Mouse (Mus musculus): ENCODE data around the gene Crybb3.
"Not testable (repeated sequence)": the region's sequence is repeated elsewhere in the genome, so short reads cannot be mapped to it uniquely, and the experiment has no call there.

The Crybb3 gene

DNA sequence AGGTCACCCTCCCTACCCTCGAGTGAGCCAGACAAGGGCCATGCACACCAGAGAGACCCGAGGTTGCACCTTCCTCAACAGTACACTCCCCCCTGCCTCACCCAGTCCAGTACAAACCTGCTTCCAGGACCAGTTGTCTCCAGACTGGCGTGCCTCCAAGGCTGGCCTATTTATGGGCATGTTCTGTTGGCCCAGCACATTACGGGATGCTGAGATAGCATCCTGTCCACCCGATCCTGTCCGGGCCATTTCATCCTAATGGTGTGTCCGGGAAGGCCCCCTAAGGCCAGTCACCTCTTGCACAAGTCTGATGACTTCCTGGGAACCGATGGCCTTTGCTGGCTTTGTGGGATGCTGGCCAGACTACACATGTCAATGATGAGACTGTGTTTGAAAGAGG lies at the start of gene Crybb3:
Crybb3 (minus strand) TSS at position 146 of the 400 bp plus-strand sequence.
- in situ Hi-C loops (cut with MboI; ENCODE audit: low sequenced_read_pairs): no loop called here

DNA sequence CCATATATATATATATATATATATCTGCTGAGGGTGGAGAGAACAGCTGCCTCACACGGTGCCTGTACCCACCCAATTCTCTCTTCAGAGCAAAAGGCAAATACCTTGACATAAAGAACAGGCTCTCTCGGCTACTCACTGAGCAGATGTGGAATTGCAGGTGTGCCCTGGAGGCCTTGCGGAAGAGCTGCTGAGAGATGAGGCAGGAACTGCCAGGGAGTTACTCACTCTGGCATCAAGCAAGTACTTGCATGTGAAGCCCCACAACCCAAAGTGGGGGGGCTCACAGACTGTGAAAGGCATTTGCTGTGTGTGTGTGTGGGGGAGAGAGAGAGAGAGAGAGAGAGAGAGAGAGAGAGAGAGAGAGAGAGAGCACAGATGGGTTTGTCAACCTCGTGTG lies 47.0 kb upstream of the Crybb3 start:
- in situ Hi-C loops (cut with MboI; ENCODE audit: low sequenced_read_pairs): no loop called here

DNA sequence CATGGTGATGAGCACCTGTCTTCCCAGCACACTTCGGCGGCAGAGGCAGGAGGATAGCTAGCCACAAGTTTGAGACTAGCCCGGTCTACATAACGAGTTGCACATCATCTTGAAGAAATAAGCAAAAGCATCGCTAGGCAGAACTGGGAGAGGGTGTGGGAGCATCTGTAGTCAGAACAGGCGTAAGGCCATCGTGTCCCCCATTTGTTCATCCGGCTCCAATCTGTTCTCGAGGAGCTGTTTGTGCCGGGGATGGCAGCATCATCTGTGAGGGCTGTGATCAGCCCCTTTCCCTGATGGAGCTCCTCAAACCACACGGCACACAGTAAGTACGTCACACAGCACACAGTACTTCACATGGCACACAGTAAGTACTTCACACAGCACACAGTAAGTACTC lies 45.1 kb upstream of the Crybb3 start:
- in situ Hi-C loops (cut with MboI; ENCODE audit: low sequenced_read_pairs): no loop called here

DNA sequence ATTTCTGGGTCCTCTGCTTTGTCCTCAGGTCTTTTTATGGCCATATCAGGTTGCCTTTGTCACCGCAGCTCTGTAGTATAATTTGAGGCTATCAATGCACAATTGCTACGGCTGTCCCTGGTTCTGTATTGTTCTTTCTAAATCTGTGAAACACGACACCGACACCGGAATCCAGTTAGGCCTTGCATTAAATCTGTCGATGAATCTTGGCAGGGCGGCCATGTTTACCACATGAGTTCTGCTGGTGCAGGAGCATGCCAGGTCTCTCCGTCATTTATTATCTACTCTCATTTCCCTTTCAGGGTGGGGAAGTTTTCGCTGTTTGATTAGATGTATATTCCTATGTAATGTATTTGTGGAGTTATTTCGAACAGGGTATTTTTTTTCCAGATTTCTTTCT lies 42.3 kb upstream of the Crybb3 start:
- in situ Hi-C loops (cut with MboI; ENCODE audit: low sequenced_read_pairs): no loop called here

DNA sequence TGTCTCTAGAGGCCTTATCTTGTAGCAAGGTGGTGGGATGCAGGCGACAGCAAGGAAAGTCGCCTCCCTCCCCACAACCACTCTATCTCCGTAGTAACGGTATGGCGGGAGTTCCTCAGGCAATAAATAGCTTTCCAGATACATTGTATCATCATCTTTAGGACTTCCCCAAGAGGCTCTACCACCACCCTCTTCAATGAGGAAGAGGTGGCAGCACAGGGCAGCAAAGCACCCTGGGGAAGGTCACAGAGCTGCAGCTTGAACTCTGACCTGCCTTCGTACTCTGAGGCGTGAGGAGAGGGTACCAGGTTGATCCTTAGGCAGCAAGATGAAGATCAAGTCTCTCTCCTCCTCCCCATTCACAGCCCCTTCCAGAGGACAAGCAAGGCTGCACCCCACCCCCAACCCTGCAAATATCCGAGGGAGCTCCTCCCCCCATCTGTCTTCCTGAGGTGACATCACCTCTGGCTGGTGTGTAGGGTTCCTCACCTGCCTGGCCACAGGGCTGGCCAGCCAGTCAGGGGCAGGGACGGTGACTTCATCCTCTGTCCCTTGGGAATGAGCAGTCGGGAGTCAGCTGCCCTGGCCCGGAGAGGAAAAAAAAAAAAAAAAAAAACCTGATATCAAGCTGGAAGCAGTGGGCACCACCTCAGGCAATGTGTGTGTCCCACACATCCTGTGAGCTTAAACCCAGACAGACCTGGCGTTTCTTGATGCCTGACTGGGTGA lies 41.1 kb upstream of the Crybb3 start:
- in situ Hi-C loops (cut with MboI; ENCODE audit: low sequenced_read_pairs): no loop called here

DNA sequence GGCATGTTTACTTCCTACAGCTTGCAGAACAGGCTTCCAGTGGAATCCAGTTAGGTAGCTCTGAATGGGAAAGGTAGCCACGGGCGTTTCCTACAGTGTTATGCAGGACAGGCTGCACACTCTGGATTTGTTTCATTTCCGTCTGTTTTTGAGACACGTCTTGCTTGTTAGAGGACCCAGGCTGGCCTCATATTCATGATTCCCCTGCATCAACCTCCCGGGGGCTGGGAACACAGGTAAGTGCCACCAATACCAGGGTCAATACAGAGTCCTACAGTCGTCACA lies 40.1 kb upstream of the Crybb3 start:
- in situ Hi-C loops (cut with MboI; ENCODE audit: low sequenced_read_pairs): no loop called here

DNA sequence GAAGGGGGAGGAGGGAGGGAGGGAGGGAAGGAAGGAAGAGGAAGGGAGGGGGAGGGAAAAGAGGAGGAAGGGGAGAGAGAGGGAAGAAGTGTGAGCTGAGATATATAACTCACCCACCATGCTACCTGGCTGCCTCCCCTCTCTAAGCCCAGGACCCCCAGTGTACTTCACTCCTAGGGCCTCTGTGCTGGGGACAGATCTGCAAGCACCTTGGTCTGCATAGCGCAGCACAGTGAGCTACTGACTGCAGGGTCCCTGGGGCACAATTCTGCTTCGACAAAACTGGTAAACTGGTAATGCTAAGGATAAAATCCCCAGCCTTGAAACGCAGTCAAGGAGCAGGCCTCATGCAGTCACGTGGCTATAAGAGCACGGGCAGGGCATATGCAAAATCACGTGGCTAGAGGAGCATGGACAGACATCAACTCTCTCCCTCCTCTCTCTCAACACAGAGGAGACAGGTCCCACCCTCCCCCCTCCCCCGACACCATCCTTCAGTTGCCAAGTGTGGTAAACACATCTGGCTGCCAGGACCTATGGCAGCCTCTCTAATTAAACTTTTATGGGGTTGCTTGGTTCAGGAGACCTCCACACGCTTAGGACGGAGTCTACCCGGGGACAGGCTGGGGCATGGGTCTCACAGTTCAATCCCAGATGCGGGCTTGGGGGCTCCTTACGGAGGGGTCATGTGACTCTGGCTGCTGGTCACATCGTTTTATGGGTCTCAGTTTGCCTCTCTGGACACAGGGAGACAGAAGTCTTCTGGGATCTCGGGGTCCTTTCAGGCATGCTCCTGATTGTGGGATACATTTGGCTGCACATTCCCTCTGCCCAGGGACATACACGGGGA lies 39.6 kb upstream of the Crybb3 start:
- in situ Hi-C loops (cut with MboI; ENCODE audit: low sequenced_read_pairs): no loop called here

DNA sequence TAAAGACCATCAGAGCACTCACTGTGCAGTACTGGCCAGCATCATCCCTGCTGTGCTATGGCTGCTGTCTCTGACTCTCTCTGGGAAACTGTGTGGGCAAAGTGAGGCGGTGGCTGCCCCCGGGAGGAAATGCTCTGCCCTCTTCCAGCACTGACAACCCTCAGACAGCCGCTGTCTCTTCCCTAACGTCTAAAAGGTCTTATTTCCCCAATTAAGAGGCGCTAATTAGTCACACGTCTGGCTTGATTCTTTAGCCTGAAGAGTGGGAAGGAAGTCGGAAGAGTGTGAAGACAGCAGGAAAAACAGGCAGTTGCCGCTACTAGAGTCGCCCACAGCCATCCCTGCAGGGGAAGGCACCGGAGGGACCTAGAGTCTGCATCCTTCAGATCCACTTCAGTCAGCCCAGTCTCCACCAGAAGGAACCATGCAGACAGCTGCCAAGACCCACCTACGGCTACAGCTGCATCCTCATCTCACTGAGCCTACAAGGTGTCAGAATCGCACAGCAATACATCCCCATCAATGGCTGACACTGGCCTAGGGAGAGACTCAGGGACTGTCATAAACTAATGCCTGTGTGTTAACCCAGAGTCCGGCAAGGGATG lies 38.6 kb upstream of the Crybb3 start:
- in situ Hi-C loops (cut with MboI; ENCODE audit: low sequenced_read_pairs): no loop called here

DNA sequence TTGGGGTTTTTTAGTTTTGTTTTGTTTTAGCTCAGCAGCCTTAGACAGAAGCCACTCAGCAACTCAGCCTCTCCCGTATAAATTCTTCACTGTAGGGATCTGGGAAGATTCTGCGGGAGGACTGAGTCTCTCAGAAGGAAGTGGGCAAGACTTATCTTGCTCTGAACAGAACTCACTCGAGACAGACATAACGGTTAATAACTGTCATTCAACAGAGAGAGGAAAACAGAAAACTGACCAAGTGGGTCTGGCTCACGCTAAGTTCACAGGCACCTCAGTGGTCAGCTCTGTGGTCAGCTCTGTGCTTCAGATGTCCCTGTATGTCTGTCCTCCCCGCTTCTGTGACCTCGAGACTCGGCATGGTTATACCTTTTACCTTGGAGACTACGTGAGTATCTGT lies 37.9 kb upstream of the Crybb3 start:
- in situ Hi-C loops (cut with MboI; ENCODE audit: low sequenced_read_pairs): no loop called here

DNA sequence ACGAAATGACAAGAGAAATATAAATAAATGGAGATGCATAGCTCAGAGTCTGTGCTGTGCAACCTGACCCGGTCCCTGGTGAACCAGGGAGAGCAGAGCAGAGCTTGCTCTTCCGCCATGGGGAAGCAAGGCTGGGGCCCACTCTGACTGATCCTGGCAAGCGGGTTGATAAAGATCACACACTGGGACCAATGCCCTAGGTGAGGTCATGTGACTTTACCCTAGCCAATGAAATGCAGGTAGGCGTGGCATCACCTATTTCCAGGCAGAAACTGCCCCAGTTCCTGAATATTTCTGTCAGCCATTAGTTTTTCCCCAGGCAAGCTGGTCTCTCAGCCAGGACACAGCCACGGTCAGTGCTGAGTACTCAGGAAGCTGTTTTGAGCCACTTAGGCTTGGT lies 37.3 kb upstream of the Crybb3 start:
- in situ Hi-C loops (cut with MboI; ENCODE audit: low sequenced_read_pairs): no loop called here

DNA sequence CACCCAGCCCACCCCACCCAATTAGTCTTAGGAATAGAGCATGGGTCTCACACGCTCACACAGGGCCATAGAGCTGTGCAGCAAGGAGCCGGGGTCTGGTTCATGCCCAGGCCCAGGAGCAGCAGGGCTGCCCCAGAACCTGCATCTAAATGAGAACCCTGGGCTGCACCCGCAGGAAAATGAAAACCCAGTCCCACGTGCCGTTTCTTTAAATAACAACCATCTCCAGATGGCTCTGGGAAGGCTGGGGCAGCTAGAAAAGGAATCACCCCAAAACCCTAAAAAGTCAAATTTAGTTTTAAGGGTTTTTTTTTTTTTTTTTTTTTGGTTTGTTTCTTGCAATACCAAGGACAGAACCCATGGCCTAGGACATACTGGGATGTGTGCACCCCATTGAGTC lies 36.0 kb upstream of the Crybb3 start:
- in situ Hi-C loops (cut with MboI; ENCODE audit: low sequenced_read_pairs): no loop called here

DNA sequence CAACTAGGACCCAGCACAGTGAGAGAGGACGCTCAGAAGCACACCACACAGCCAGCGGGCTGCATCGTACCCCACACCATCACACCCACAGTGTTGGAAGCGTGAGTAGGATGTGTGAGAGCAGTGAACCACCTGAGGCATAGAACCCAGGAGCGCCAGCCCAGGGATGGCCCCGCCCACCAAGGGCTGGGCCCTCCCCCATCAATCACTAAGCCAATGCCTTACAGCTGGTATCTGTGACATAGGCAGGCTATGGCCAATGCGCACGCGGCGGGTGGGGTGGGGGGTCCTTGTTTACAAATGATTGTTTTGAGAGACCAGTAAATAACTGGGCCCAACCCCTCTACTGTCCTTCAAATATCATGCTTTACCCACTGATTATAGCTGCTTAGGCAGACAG lies 34.5 kb upstream of the Crybb3 start:
- in situ Hi-C loops (cut with MboI; ENCODE audit: low sequenced_read_pairs): no loop called here

DNA sequence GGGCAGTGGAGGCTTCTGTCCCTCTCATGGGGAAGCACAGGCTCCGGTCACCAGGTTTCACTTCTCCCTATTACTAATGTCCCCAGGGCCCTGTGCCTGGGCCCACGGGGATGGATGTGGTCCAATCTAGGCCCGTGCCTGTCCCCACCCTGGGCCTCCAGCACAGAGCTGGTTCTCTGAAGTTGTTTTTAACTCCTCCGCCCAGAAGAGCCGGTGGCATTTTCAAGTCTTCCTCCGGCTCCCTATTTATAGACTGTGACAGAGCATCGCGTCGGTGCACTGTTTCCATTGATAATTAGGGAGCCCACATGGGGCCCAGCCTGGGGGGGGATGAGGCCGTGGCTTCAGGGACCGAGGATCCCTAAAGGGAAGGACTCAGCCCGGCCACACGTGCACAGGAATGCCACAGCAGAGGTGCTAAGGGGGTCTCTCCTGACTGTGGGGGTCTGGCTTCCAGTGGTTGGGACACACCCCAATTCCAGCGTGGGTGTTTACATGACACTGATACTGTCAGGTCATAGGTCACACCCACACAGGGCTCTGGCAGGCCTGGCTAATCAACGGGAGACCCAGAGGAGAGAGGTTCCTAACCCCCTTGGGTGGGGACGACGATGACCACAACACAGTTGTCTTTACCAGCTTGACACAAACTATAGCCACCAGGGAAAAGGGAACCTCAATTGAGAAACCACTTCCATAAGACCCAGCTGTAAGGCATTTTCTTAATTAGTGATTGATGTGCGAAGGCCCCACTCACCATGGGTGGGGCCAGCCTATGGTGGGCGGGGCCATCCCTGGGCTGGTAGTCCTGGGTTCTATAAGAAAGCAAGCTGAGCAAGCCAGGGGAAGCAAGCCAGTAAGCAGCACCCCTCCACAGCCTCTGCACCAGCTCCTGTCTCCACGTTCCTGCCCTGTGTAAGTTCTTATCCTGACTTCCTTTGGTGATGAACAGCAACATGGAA lies 33.2 kb upstream of the Crybb3 start:
- in situ Hi-C loops (cut with MboI; ENCODE audit: low sequenced_read_pairs): no loop called here

DNA sequence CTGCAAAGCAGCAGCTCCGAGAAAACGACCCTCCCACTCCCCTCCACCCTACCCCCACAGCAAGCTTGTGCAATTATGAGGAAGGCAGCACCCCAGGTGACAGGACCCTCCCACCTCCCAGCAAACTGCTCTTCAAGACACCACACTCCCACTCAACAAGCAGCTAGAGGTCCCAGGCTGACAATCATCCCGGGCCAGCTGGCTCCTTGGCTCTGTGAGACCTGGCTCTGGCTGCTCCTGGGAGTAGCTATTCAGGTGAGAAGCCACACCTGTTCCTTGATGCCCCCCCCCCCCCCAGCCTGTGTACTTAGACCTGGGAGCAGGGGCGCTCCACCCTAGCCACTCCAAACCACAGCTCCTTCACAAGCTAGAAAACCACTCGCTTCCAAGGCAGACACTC lies 31.7 kb upstream of the Crybb3 start:
- in situ Hi-C loops (cut with MboI; ENCODE audit: low sequenced_read_pairs): no loop called here

DNA sequence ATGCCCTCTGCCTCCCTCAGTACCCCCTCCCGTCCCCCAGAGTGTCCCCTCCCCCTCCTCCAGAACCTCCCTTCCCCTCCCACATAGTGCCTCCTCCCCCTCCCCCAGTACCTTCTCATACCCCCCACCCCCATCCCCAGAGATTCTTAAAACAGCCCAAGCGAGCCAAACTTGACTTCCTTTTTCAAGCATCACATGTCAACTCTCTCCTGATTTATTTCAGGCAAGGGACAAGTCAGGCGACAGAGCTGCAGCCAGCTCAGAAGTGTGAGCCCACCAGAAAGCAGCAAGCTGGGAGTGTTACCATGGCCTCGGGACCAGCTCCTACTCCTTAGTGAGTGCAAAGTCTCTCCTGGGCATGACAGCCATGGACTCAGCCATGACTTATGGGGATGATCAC lies 30.0 kb upstream of the Crybb3 start:
- in situ Hi-C loops (cut with MboI; ENCODE audit: low sequenced_read_pairs): no loop called here

DNA sequence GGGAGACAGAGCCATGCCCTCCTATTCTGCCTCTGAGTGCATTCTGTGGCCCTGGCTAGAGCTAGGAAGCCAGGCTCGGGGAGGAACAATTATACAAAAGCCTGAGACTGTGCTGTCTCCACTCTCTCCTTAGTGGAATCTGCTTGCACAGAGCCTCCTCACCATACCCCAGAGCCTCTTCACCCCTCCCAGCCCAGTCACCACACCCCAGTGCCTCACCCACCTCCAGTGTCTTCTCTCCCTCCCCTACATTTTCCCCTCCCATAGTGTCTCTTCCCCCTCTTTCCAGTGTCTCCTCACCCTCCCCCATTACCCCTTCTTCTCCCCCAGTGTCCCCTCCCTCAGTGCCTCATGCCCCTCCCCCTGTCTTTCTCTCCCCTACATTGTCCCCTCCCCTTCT lies 29.5 kb upstream of the Crybb3 start:
- in situ Hi-C loops (cut with MboI; ENCODE audit: low sequenced_read_pairs): no loop called here

DNA sequence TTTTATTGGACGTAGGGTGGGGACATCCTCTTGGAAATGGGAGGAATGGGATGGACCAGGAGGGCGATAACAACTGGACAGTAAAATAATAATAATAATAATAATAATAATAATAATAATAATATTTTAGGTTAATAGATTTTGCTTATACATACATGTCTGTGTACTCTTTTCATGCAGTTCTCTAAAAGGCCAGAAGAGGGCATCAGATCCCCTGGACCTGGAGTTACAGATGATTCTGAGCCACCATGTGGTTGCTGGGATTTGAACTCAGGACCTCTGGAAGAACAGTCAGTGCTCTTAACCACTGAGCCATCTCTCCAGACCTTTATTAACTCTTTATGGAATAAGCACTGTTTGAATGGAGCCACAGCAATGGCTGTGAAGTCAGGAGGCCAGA lies 28.3 kb upstream of the Crybb3 start:
- in situ Hi-C loops (cut with MboI; ENCODE audit: low sequenced_read_pairs): not testable (repeated sequence)

DNA sequence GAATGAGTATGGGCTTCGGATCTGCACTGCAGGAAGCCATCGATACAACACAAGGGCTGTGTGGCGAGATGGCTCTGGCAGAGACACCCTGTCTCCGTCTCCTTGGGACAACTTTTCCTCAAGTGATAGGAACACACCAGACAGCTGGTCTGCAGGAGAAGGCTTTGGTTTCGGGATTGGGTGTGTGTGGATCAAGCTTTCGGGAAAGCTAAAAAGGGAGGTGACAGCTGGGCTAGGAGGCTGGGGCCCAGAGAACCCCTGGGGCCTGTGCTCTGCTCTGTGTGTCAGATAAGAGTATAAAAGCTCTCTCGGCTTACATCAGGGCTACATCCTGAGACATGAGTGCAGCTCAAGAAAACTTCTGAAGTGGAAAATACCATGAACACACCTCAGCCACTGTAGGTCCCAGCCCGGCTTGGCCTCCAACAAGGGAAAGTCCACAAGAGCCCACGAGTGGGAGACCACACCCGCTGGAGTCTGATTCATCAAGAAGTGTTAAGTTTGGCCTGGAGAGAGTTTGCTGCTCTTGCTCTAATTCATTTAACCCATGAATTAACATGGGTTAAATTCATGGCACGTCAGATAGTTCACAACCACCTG lies 26.9 kb upstream of the Crybb3 start:
- in situ Hi-C loops (cut with MboI; ENCODE audit: low sequenced_read_pairs): no loop called here

DNA sequence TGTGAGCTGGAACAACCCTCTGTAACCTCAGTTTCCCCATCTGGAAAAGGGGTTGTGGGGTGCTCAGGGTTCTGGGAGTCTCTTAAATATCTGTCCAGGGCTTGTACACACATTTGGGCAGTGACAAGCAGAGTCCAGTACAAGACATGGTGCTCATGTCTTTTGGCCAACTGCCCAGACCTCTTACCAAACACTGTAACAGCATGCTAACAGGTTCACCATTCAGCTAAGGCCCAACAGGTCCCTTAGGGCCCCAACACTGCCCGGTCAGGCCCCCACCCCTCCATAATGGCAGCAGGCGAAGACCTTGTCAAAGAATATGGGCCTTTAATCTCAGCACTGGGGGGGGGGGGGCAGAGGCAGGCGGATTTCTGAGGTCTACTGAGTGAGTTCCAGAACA lies 26.3 kb upstream of the Crybb3 start:
- in situ Hi-C loops (cut with MboI; ENCODE audit: low sequenced_read_pairs): no loop called here

DNA sequence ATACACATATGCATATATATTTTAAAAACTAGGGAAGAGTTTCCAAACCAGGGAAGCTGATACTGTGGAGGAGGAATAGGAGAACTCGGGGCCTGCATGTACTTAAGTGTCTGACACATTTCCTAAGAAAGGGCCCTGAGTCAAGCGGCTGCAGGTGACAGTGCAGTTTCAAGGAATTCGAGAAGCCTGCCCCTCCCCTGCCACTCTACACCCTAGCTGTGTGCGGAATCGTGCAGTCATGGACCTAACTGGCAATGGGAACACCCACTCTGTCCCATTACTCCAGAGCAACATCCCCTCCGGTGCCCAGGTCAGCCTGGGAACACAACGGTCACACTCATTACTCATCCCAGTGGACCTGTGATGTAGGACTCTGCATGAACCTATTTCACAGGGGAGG lies 25.2 kb upstream of the Crybb3 start:
- in situ Hi-C loops (cut with MboI; ENCODE audit: low sequenced_read_pairs): no loop called here

DNA sequence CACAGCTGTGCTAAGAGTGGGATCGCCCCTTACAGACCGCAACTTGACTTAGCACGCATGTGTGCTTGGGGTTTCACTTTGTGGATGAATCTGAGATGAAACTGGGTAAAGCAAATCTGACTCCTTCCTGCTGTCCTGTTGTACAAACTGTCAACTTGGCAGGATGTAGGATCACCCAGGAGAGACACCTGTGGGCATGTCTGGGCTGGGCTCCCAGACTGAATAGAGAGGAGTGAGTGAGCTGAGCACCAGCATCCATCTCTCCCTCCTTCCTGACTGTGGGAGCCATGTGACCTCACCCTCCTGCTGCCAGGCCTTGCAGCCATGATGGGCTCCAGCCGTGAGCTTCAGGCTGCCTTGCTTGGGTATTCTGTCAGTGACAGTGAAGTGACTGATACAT lies 24.1 kb upstream of the Crybb3 start:
- in situ Hi-C loops (cut with MboI; ENCODE audit: low sequenced_read_pairs): no loop called here

All from CH12F3 (cell line).